Mouse (Mus musculus): ENCODE results near the gene Frmd4a. TPM values are rescaled to one million over a fixed set of nuclear protein-coding genes. Genes with fewer than 3 reads are reported as not detected.

The Frmd4a gene
- total and polyA plus RNA-seq, 3 experiments = 10.4 to 21.0 (median 20.0) TPM

DNA sequence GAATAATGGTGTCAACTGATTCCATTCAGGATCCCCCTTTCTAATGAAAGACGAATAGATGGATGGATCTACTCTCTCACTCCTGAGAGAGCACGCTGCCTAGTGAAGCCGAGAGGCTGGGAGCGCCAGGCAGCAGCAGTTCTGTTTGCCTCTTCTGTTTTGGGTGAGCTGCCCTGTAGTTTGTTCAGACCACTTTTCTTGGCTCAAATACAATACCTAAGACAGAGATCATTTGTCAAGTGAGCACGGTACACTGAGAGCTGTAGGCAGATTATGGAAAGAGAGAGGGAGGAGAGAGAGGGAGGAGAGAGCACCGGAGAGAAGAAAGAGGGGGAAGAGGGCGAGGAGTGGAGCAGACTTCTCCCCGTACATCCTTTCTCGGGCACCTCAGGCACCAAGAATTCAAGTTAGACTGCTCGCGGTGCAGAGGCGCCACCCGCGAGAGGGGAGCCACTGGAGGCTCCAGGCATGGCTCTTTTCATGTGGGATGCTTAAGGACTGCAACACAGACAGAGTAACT lies 135.1 kb downstream of the Frmd4a start:
- Histone ChIP-seq H3K36me3 (ENCODE audit: control insufficient read depth, insufficient read depth, low read length) (no peaks in the 10 kb centered on the region), H3K27me3 (ENCODE audit: control insufficient read depth, insufficient read depth, low read length) (no peaks in the 10 kb centered on the region), H3K27ac (no peak overlapping the region), H3K4me3 (peak overlapping the region; percentile 39; the same call in 1 of the 2 replicates), H3K4me1 (ENCODE audit: control insufficient read depth, insufficient read depth, low read length) (no peaks in the 10 kb centered on the region), H3K79me2 (replicated peaks; ENCODE audit: control insufficient read depth, insufficient read depth, low read length) (no peaks in the 10 kb centered on the region), H3K9ac (ENCODE audit: low read depth, low read length) (no peak overlapping the region)
- no peak for TF ChIP-seq POLR2A (IDR thresholded peaks at IDR 0.05; ENCODE audit: insufficient read depth, low read depth, low read length)
- TF ChIP-seq EP300 (IDR thresholded peaks at IDR 0.05; ENCODE audit: insufficient read depth, low read depth, low read length) = no peak
- no peak for TF ChIP-seq CTCF (IDR thresholded peaks at IDR 0.05)
- intact Hi-C loops (cut with DNase I) = no loop called here
- 30% methylated on average over 14 of the region's 14 CpGs for WGBS
- no peak for DNase-seq

DNA sequence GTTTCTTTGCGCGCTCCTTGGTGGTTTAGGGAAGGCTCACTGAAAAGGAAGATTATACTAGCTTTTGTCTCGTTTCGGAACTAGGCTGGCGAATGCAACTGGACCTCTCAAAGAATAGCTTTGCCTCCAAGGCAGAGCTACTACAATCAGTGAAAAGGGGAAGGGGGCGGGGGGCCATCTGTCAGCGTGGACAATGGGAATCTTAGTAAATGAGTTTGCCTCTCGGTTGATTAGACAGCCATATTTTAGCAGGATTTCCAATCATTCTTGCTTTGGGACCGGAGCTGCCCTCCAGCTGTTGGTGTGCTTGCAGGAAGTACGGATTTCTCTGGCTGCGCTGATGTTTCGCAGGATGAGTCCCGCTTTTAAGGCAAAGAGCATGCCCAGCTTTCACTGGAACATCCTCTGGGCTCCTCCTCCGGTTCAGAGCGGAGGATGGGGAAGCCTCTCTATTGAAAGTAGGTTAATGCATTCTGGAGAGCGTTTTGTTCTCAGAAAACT lies 135.7 kb downstream of the Frmd4a start:
- Histone ChIP-seq H3K4me1 (ENCODE audit: control insufficient read depth, insufficient read depth, low read length) (no peaks in the 10 kb centered on the region), H3K79me2 (replicated peaks; ENCODE audit: control insufficient read depth, insufficient read depth, low read length) (no peaks in the 10 kb centered on the region), H3K27ac (no peak overlapping the region), H3K36me3 (ENCODE audit: control insufficient read depth, insufficient read depth, low read length) (no peaks in the 10 kb centered on the region), H3K27me3 (ENCODE audit: control insufficient read depth, insufficient read depth, low read length) (no peaks in the 10 kb centered on the region), H3K4me3 (peak overlapping the region; percentile 39), H3K9ac (ENCODE audit: low read depth, low read length) (no peak overlapping the region)
- 7% methylated on average over 16 of the region's 16 CpGs for WGBS
- intact Hi-C loops (cut with DNase I) = no loop called here
- TF ChIP-seq POLR2A (IDR thresholded peaks at IDR 0.05; ENCODE audit: insufficient read depth, low read depth, low read length) (no peak), CTCF (IDR thresholded peaks at IDR 0.05) (no peak), EP300 (IDR thresholded peaks at IDR 0.05; ENCODE audit: insufficient read depth, low read depth, low read length) (no peak)
- DNase-seq = peak in 1 of 2 experiments; percentile 25

DNA sequence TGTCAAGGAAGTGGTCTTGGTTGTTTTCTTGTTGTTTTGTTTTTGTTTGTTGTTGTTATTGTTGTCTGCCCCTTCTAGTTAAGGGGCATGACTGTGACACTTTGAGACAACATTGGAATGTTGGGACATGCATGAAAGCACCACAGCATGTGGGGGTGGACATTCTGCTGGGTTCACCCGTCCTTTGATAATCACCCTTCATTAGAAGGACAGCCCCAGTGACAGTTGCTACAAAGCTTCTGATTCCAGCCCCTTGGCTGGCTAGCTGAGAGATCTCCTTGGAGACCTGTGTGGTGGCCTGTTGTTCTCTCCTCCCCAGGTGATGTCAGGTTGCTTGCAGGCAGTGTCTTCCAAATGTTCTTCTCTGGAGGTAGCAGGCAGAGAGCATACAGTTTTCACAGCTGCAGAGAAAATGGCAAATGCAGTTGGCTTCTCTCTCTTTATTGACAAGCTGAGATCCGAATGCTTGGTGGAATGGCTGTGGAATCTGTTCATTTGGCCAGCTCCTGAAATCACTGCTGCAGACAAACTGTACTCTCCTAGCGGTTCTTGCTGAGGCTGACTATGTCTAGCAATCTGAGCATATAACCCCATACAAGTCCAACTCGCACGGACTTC lies 136.6 kb downstream of the Frmd4a start:
- H3K4me3 ChIP-seq = no peak overlapping the region
- no peaks in the 10 kb centered on the region for H3K4me1 ChIP-seq (ENCODE audit: control insufficient read depth, insufficient read depth, low read length)
- H3K27me3 ChIP-seq (ENCODE audit: control insufficient read depth, insufficient read depth, low read length) = no peaks in the 10 kb centered on the region
- H3K36me3 ChIP-seq (ENCODE audit: control insufficient read depth, insufficient read depth, low read length) = no peaks in the 10 kb centered on the region
- DNase-seq = no peak
- intact Hi-C loops (cut with DNase I) = no loop called here
- H3K27ac ChIP-seq = no peak overlapping the region
- no peak for TF ChIP-seq EP300 (IDR thresholded peaks at IDR 0.05; ENCODE audit: insufficient read depth, low read depth, low read length)
- 80% methylated on average over 5 of the region's 5 CpGs for WGBS
- no peaks in the 10 kb centered on the region for H3K79me2 ChIP-seq (replicated peaks; ENCODE audit: control insufficient read depth, insufficient read depth, low read length)
- H3K9ac ChIP-seq (ENCODE audit: low read depth, low read length) = no peak overlapping the region

DNA sequence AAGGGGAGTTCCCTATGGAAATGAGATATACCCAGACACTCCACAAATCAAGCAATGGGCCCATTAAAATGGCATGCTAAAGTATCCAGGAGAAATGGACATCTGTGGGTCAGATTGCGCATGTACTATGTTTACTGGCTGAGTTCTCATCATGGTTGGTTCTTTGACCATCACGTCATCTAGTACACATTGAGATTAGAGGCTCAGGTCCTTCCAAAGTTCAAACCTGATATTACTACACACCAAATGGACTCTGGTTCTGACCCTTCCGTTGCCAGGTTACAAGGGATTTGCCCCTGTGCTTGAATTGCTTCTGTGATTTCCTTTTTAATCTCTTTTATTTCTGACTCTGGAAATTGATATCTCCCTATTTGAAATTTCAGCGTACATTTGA lies 137.1 kb downstream of the Frmd4a start:
- intact Hi-C loops (cut with DNase I) = no loop called here
- TF ChIP-seq POLR2A (IDR thresholded peaks at IDR 0.05; ENCODE audit: insufficient read depth, low read depth, low read length) = no peak
- TF ChIP-seq EP300 (IDR thresholded peaks at IDR 0.05; ENCODE audit: insufficient read depth, low read depth, low read length) = no peak
- no peak for TF ChIP-seq CTCF (IDR thresholded peaks at IDR 0.05)
- no peaks in the 10 kb centered on the region for H3K36me3 ChIP-seq (ENCODE audit: control insufficient read depth, insufficient read depth, low read length)
- H3K4me3 ChIP-seq = no peak overlapping the region
- no peaks in the 10 kb centered on the region for H3K27me3 ChIP-seq (ENCODE audit: control insufficient read depth, insufficient read depth, low read length)
- WGBS = 94% methylated on average over 4 of the region's 4 CpGs
- H3K79me2 ChIP-seq (replicated peaks; ENCODE audit: control insufficient read depth, insufficient read depth, low read length) = no peaks in the 10 kb centered on the region
- no peaks in the 10 kb centered on the region for H3K4me1 ChIP-seq (ENCODE audit: control insufficient read depth, insufficient read depth, low read length)
- DNase-seq = no peak
- no peak overlapping the region for H3K27ac ChIP-seq
- no peak overlapping the region for H3K9ac ChIP-seq (ENCODE audit: low read depth, low read length)

DNA sequence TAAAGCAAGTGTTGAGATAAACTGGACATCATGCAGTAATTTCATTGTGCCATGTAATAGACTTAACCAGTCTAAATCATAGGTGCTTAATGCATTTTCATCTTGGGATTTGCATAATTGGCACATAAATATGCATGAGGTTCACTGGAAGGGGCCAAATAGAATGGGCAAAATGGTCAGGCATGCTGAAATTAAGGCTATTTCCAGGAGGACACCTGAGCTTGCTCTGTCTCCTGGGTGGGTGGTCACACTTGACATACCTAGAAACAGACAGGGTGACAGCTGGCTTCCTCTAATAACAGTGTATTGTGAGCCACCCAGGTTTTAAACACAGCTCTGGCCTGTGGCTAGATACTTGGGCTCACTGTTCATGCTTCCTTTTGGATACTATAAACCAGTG lies 137.9 kb downstream of the Frmd4a start:
- TF ChIP-seq CTCF (IDR thresholded peaks at IDR 0.05) (no peak), POLR2A (IDR thresholded peaks at IDR 0.05; ENCODE audit: insufficient read depth, low read depth, low read length) (no peak), EP300 (IDR thresholded peaks at IDR 0.05; ENCODE audit: insufficient read depth, low read depth, low read length) (no peak)
- intact Hi-C loops (cut with DNase I) = no loop called here

DNA sequence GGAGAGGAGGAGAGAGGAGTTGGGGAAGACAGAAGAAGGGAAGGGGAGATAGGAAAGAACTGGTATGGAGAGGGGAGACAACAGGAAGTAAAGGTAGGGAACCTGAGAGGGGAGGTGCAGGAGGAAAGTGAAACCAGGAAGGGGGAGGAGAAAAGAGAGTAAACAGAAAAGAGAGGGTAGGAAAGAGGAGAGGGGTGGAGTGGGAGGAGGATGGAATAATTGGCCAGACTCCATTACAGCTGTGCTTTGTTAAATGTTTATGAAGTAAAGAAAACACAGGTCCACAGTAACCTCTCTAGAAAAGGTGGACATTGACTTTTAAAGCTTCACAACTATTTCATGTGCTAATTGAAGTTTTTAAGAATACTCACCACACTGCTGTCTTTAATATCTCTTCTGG lies 139.0 kb downstream of the Frmd4a start:
- no peak overlapping the region for H3K27ac ChIP-seq
- H3K4me3 ChIP-seq = no peak overlapping the region
- H3K9ac ChIP-seq (ENCODE audit: low read depth, low read length) = no peak overlapping the region
- no peaks in the 10 kb centered on the region; the same call in 1 of the 2 replicates for H3K4me1 ChIP-seq (ENCODE audit: control insufficient read depth, insufficient read depth, low read length)
- intact Hi-C loops (cut with DNase I) = no loop called here
- no peaks in the 10 kb centered on the region for H3K27me3 ChIP-seq (ENCODE audit: control insufficient read depth, insufficient read depth, low read length)
- no peaks in the 10 kb centered on the region for H3K79me2 ChIP-seq (replicated peaks; ENCODE audit: control insufficient read depth, insufficient read depth, low read length)
- no peaks in the 10 kb centered on the region for H3K36me3 ChIP-seq (ENCODE audit: control insufficient read depth, insufficient read depth, low read length)
- no peak for TF ChIP-seq CTCF (IDR thresholded peaks at IDR 0.05)
- no peak for TF ChIP-seq POLR2A (IDR thresholded peaks at IDR 0.05; ENCODE audit: insufficient read depth, low read depth, low read length)
- no peak for DNase-seq

More for the DNA sequence above, 137.9 kb downstream of the Frmd4a start:
- no peak overlapping the region for H3K27ac ChIP-seq
- no peaks in the 10 kb centered on the region for H3K27me3 ChIP-seq (ENCODE audit: control insufficient read depth, insufficient read depth, low read length)
- no peak overlapping the region for H3K4me3 ChIP-seq
- H3K9ac ChIP-seq (ENCODE audit: low read depth, low read length) = no peak overlapping the region
- H3K4me1 ChIP-seq (ENCODE audit: control insufficient read depth, insufficient read depth, low read length) = no peaks in the 10 kb centered on the region; the same call in 1 of the 2 replicates
- H3K79me2 ChIP-seq (replicated peaks; ENCODE audit: control insufficient read depth, insufficient read depth, low read length) = no peaks in the 10 kb centered on the region
- no peaks in the 10 kb centered on the region for H3K36me3 ChIP-seq (ENCODE audit: control insufficient read depth, insufficient read depth, low read length)
- no peak for DNase-seq
